Mouse (Mus musculus) kidney, adult 2 months (tissue): ENCODE measurements around the gene Prkaa1.

Source experiments
- CTCF ChIP-seq: fragments of 200-500 bp; conservative IDR thresholded peaks from 2 replicates; pipeline ENCODE4 v1.5.1; 2011; ENCODE audit warnings: low read depth, mild to moderate bottlenecking, control low read depth, low read length, moderate library complexity, mixed read lengths; ENCODE audit not compliant: insufficient read depth, insufficient read length
- POLR2A ChIP-seq: fragments of 200-500 bp; IDR thresholded peaks from one replicate; pipeline ENCODE4 v1.6.1; 2011; ENCODE audit warnings: low read depth, low read length, control low read depth

- no peak for TF ChIP-seq CTCF
- no peak for TF ChIP-seq POLR2A
These were observed 17.2 kb upstream of the Prkaa1 start for GRCm38 (mm10) chr15:5126456-5126855.
